Mouse (Mus musculus): Measurements from ENCODE around the gene Gm9195.

The Gm9195 gene

DNA sequence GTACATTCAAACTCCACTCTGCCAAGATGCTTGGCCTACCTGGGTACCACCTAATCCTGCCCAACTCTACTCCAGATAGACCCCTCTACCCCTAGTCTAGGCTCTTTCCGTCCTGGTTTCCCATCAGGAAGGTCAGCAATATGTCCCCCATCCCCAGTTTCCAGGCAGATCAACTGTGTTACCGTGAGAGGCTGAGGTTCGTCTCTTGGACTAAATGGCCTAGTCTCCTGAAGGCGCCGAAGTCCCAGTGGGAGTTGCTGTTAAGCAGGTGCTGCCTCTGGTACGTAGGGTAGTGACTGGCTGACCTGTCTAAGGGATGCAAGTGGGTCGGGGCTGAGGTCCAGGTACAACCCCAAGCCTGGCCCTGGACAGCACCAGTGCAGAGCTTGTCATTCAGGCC is 50.7 kb downstream of the Gm9195 start:
- DNase-seq = no peak

- no peak for DNase-seq
Measured at GRCm38 (mm10) chr14:72440436-72440835, 51.2 kb downstream of the Gm9195 start.

DNA sequence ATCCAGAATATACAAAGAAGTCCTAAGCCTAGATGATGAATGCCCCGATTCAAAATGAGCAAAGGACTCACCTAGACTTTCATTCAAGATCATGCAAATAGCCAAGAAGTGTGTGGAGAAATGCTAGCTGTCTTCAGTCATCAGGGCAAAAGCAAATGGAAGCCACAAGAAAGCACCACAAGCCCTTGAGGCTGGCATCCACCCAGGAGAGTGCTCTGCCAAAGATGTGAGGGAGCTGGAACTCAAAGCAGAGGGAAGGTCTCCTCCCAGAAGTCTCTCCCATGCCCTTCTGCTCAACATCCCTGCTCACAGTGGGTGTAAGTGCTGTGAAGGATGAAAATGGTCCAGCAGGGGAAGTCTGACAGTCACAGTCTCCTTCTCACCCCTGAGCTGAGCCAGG is 52.7 kb downstream of the Gm9195 start:
- no peak for DNase-seq

GRCm38 (mm10) chr14:72389696-72390095 is 101.9 kb downstream of the Gm9195 start:
- DNase-seq = peak; percentile 67 to 79

GRCm38 (mm10) chr14:72389288-72389687 is 102.3 kb downstream of the Gm9195 start:
- no peak for DNase-seq

GRCm38 (mm10) chr14:72377224-72377623 is 114.4 kb downstream of the Gm9195 start:
- DNase-seq = peak in 1 of 2 experiments; percentile 54
